Mouse (Mus musculus): Measurements from ENCODE around the gene Fpr-rs6.

Gene Fpr-rs6

DNA sequence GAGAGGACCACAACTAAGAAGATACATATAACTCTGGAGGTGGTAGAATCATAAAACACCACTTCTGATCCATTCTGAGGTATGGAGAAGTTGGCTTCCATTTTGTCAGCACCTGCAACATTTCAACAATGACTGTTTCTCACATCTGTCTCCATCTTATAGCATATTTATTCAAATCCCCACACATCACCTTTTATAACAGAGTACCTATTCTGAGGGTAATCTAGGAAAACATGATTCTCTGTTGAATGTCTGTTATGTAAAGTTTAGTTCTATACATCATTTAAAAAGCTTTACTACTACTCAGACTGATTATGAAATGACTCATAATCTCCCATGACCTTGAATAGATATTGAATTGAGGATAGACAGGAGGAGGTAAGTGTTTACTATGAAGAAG lies at the start of gene Fpr-rs6:
Fpr-rs6 (minus strand) TSS at position 101 of the 400 bp plus-strand sequence.
- DNase-seq, result no peak
